Mouse (Mus musculus) intestine, embryonic 14.5 days (tissue): ENCODE data around the gene Stpg4. TPM values are rescaled to one million over a fixed set of nuclear protein-coding genes. Genes with fewer than 3 reads are reported as not detected.

Experiments
- ATAC-seq: fragments of 200-750 bp; cut with Nextera tagmentation; replicated peaks from 2 replicates; pipeline ENCODE4 v1.8.0; 2017; ENCODE audit warnings: low read depth, moderate number of reproducible peaks, moderate TSS enrichment, moderate library complexity; ENCODE audit not compliant: low FRiP score, low TSS enrichment
- DNase-seq: peaks from one replicate; pipeline ENCODE4 v3.0.0-alpha.2; 2018; ENCODE audit warnings: low spot score
- H3K27ac ChIP-seq: fragments of 300-500 bp; sonication (generic); 2 replicates; pipeline ENCODE4 v1.5.1; 2014; ENCODE audit warnings: low read depth, mild to moderate bottlenecking, control low read depth
- H3K27me3 ChIP-seq: fragments of 300-500 bp; sonication (generic); replicated peaks from 2 replicates; pipeline ENCODE4 v1.6.1; 2014; ENCODE audit warnings: low read length, control low read depth; ENCODE audit not compliant: control insufficient read depth, insufficient read depth
- H3K36me3 ChIP-seq: fragments of 300-500 bp; sonication (generic); 2 replicates; pipeline ENCODE4 v1.6.1; 2014; ENCODE audit warnings: low read length, control low read depth; ENCODE audit not compliant: control insufficient read depth, insufficient read depth
- H3K4me1 ChIP-seq: fragments of 300-500 bp; sonication (generic); replicated peaks from 2 replicates; pipeline ENCODE4 v1.6.1; 2014; ENCODE audit warnings: low read length, control low read depth, mixed read lengths; ENCODE audit not compliant: control insufficient read depth, insufficient read depth
- H3K4me2 ChIP-seq: fragments of 300-500 bp; sonication (generic); 2 replicates; pipeline ENCODE4 v1.6.1; 2014; ENCODE audit warnings: low read length
- H3K4me3 ChIP-seq: fragments of 300-500 bp; sonication (generic); 2 replicates; pipeline ENCODE4 v1.5.1; 2014; ENCODE audit warnings: low read depth, low read length, control low read depth, mixed read lengths
- H3K9ac ChIP-seq: fragments of 300-500 bp; sonication (generic); 2 replicates; pipeline ENCODE4 v1.6.1; 2014; ENCODE audit warnings: mild to moderate bottlenecking, low read length
- H3K9me3 ChIP-seq: fragments of 300-500 bp; sonication (generic); 2 replicates; pipeline ENCODE4 v1.6.1; 2016; ENCODE audit warnings: low read length, control low read depth; ENCODE audit not compliant: control insufficient read depth
- WGBS: fragments of 180-500 bp; shearing (Covaris S2); extraction: QIAGEN DNeasy Blood & Tissue Kit; methylation state at CpG from one replicate; pipeline ENCODE4 v1.1.7; 2014; 5-methylcytosine and 5-hydroxymethylcytosine counted together
- polyA plus RNA-seq: library from polyadenylated mRNA; unstranded; fragments of >200 nt; fragmentation: Nextera tagmentation; extraction: Ambion mirVana; gene quantifications from 2 replicates; pipeline ENCODE4 v1.2.1, GENCODE M21; 2014

The Stpg4 gene
- polyA plus RNA-seq, 1 experiment from 2014 or later, result not detected

GRCm38 (mm10) chr17:87367640-87368039, 59.9 kb downstream of the Stpg4 start:
- Histone ChIP-seq H3K4me3 (no peak overlapping the region), H3K9me3 (no peaks in the 10 kb centered on the region), H3K27me3 (no peaks in the 10 kb centered on the region), H3K4me1 (peaks cover 12% of the 10 kb centered on the region), H3K36me3 (no peaks in the 10 kb centered on the region), H3K27ac (no peak overlapping the region), H3K9ac (no peak overlapping the region), H3K4me2 (no peak overlapping the region)
- DNase-seq (no peak), ATAC-seq (no peak)
- 54% methylated on average over 3 of the region's 3 CpGs for WGBS

- ATAC-seq (no peak), DNase-seq (no peak)
- no peaks in the 10 kb centered on the region for H3K9me3 ChIP-seq
- no peak overlapping the region for H3K4me3 ChIP-seq
- H3K4me2 ChIP-seq, result no peak overlapping the region
- H3K9ac ChIP-seq, result no peak overlapping the region
- peaks cover 12% of the 10 kb centered on the region for H3K4me1 ChIP-seq
- no peak overlapping the region for H3K27ac ChIP-seq
- H3K27me3 ChIP-seq, result no peaks in the 10 kb centered on the region
- no peaks in the 10 kb centered on the region for H3K36me3 ChIP-seq
- WGBS, result 33% methylated on average over 4 of the region's 4 CpGs
Measured at GRCm38 (mm10) chr17:87367228-87367627, 60.3 kb downstream of the Stpg4 start.

- Histone ChIP-seq H3K4me2 (no peak overlapping the region), H3K36me3 (no peaks in the 10 kb centered on the region), H3K9me3 (no peaks in the 10 kb centered on the region), H3K4me3 (no peak overlapping the region), H3K27ac (no peak overlapping the region), H3K4me1 (peaks cover 12% of the 10 kb centered on the region), H3K9ac (no peak overlapping the region), H3K27me3 (no peaks in the 10 kb centered on the region)
- DNase-seq (no peak), ATAC-seq (no peak)
- 20% methylated on average over 2 of the region's 2 CpGs for WGBS
Measured at GRCm38 (mm10) chr17:87366520-87366919, 61.0 kb downstream of the Stpg4 start.

GRCm38 (mm10) chr17:87365268-87365667, 62.3 kb downstream of the Stpg4 start:
- DNase-seq (no peak), ATAC-seq (no peak)
- Histone ChIP-seq H3K36me3 (no peaks in the 10 kb centered on the region), H3K9me3 (no peaks in the 10 kb centered on the region), H3K9ac (no peak overlapping the region), H3K27me3 (no peaks in the 10 kb centered on the region), H3K4me2 (no peak overlapping the region), H3K27ac (no peak overlapping the region), H3K4me1 (peaks cover 12% of the 10 kb centered on the region), H3K4me3 (no peak overlapping the region)
- WGBS, result 59% methylated on average over 8 of the region's 8 CpGs

- H3K4me1 ChIP-seq, result peaks cover 8% of the 10 kb centered on the region; the same call in 1 of the 2 replicates
- no peak overlapping the region for H3K9ac ChIP-seq
- DNase-seq (no peak), ATAC-seq (no peak)
- H3K4me3 ChIP-seq, result no peak overlapping the region
- H3K9me3 ChIP-seq, result no peaks in the 10 kb centered on the region
- H3K36me3 ChIP-seq, result no peaks in the 10 kb centered on the region
- no peak overlapping the region for H3K4me2 ChIP-seq
- H3K27me3 ChIP-seq, result no peaks in the 10 kb centered on the region
- WGBS, result 88% methylated on average over 15 of the region's 15 CpGs
- no peak overlapping the region for H3K27ac ChIP-seq
Measured at GRCm38 (mm10) chr17:87364108-87364507, 63.4 kb downstream of the Stpg4 start.

GRCm38 (mm10) chr17:87361132-87361531, 66.4 kb downstream of the Stpg4 start:
- WGBS, result 54% methylated on average over 3 of the region's 3 CpGs
- Histone ChIP-seq H3K9ac (no peak overlapping the region), H3K9me3 (no peaks in the 10 kb centered on the region), H3K27me3 (no peaks in the 10 kb centered on the region), H3K27ac (no peak overlapping the region), H3K4me1 (peaks cover 8% of the 10 kb centered on the region; the same call in 1 of the 2 replicates), H3K36me3 (no peaks in the 10 kb centered on the region), H3K4me3 (no peak overlapping the region), H3K4me2 (no peak overlapping the region)
- no peak for DNase-seq
- no peak for ATAC-seq

GRCm38 (mm10) chr17:87357506-87357905, 70.0 kb downstream of the Stpg4 start:
- ATAC-seq, result no peak
- no peak overlapping the region for H3K9ac ChIP-seq
- H3K9me3 ChIP-seq, result no peaks in the 10 kb centered on the region
- WGBS, result 80% methylated on average over 9 of the region's 9 CpGs
- no peak overlapping the region for H3K4me2 ChIP-seq
- no peaks in the 10 kb centered on the region for H3K27me3 ChIP-seq
- no peak overlapping the region for H3K27ac ChIP-seq
- no peak overlapping the region for H3K4me3 ChIP-seq
- DNase-seq, result no peak
- H3K36me3 ChIP-seq, result no peaks in the 10 kb centered on the region
- peaks cover 16% of the 10 kb centered on the region for H3K4me1 ChIP-seq

GRCm38 (mm10) chr17:87356261-87356660, 71.3 kb downstream of the Stpg4 start:
- H3K27ac ChIP-seq, result no peak overlapping the region
- H3K4me3 ChIP-seq, result no peak overlapping the region
- no peak for ATAC-seq
- no peak overlapping the region for H3K4me2 ChIP-seq
- no peaks in the 10 kb centered on the region for H3K36me3 ChIP-seq
- DNase-seq, result no peak
- no peak overlapping the region for H3K9ac ChIP-seq
- no peaks in the 10 kb centered on the region for H3K9me3 ChIP-seq
- peaks cover 28% of the 10 kb centered on the region for H3K4me1 ChIP-seq
- H3K27me3 ChIP-seq, result no peaks in the 10 kb centered on the region
- 83% methylated on average over 5 of the region's 5 CpGs for WGBS

- no peak for ATAC-seq
- H3K9me3 ChIP-seq, result no peaks in the 10 kb centered on the region
- H3K36me3 ChIP-seq, result no peaks in the 10 kb centered on the region
- H3K27ac ChIP-seq, result no peak overlapping the region
- no peak for DNase-seq
- H3K27me3 ChIP-seq, result no peaks in the 10 kb centered on the region
- H3K4me3 ChIP-seq, result no peak overlapping the region
- H3K4me2 ChIP-seq, result no peak overlapping the region
- H3K4me1 ChIP-seq, result peaks cover 36% of the 10 kb centered on the region
- no peak overlapping the region for H3K9ac ChIP-seq
- WGBS, result 69% methylated on average over 8 of the region's 8 CpGs
Measured at GRCm38 (mm10) chr17:87355456-87355855, 72.1 kb downstream of the Stpg4 start.
